Mouse (Mus musculus) embryo, embryonic 11 days (tissue): ENCODE measurements at regions not wholly inside any gene's neighbourhood (a gene's known extent, or its start where the extent isn't known, plus 50 kb on each side); places are given as distances from the start of the nearest gene placed in this dataset.

ENCODE experiments used
- DNase-seq: peaks from one replicate; pipeline ENCODE4 v3.0.0-alpha.2; 2015

DNA sequence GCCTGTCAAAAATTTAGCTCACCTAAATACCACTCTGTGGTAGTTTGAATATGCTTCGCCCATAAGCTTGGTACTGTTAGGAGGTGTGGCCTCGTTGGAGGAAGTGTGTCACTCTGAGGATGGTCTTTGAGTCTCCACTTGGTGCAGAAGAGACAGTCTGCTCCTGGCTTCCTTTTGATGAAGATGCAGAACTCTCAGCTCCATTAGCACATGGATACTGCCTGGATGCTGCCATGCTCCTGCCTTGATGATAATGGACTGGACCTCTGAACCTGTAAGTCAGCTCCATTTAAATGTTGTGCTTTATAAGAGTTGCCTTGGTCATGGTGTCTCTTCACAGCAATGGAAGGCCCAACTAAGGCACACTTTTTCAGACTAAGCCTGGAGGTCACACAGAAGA is 56.9 kb upstream of the Pik3r1 start:
- no peak for DNase-seq

DNA sequence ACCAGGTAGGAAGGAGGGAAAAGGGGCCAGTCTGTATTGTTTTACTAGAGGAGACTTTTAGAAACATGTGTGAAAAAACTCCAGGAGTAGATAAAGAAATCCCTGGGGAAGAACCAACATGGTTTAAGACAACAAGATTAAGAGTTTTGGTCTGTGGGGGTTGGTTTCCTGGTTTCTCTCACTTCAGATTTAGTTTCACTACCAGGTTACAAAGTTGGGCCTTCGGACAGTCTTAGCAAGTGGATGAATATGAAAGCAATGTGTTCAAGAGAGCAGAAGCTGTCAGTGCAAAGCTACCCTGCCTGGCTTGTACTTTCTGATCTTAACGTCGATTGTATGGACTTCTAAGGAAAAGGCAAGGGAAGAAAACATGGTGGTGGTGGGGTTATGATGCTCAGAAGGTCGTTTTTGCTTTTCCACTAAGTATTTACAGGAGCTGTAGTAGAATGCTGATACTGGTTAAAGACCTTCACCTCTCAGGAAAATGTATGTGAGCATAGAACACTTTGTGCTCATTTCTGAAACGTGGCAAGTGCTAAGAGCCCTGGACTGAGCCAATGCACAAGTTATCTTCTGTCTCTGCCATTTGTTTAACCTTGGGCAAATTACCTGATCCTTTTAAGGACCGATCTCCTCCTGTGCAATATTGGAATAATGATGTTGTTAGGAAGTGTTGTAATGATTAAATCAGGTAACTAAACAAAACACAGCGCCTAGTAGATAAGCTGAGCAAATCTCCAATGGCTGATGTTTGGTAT is 64.0 kb upstream of the Pik3r1 start:
- DNase-seq: no peak

DNA sequence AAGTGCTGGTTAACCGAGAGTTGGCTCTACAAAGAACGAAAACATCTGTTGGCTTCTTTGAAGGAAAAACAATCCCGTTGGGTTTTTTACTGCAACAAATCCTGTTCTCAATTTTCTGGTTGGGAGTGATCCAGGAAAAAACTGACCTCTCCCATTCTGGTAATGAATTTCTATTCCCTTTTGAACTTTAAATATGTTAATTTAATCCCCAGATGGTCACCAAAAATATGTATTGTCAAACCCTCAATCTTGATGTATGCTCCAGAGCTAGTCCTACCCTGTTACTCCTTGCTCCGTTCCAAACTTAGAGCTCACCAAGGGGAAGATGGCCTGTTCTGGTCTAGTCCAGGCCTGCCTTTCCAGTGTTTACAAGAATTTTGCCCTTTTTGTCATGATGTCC is 66.5 kb upstream of the Pik3r1 start:
- DNase-seq: no peak

DNA sequence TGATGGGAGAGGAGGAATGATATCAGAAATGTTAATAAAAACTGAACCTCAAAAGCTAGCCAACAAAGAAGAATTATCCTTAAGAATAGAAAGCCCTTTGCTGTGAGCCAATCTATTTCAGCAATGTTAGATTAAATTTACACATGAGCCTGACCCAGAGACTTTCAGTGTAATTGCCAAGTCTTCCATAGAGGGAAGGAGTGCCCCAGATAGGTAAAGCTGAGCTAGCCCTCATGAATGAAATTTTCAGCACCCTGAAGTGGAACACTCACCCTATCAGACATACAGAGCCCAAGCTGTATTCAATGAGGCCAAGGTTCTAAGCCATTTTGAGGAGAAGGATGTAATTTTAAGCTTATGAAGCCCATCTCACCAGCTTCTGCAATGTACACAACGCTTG is 69.0 kb upstream of the Pik3r1 start:
- DNase-seq: no peak

DNA sequence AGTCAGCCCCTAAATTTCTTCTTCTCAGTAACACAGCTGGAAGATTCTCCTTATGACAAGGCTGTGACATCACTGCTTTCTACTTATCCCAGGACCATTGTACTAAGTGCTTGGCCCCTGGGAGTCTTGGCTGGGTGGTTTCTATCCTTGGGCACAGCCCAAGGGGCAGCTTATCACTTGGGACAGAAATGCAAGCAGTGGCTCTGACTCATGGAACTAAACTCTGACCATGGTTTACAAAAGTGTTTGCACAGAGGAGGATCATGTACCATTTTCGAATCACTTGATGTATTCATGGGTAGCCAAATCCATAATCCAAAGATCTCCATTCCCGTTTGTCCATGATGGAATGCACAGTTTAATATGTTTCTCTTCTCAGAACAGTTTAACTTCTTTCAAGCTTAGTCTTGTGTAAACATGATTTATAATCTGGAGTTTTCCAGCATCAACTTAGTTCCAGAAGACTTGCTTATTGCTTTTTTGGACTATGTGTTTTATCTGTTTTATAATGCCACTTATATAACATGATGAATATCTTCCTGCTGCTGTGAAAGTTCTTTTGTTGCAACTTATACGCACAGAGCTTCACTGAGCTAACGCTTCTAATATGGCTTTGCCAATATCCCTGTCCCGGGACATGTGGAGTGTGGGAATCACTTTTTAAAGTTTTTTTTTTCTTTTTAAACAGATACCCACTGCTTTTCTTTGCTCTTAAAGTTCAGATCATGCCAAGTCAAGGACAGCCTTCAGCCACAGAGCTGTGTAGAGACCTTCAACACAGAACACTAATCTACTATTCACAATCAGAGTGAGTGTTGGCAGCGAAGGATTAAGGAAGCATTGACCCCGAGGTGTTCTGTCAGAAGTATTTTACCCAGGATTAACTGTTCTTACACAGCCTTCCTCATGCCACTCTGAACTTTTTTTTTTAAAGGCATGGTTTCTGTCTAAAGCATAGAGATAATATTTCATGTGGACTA is 76.7 kb upstream of the Pik3r1 start:
- no peak for DNase-seq

DNA sequence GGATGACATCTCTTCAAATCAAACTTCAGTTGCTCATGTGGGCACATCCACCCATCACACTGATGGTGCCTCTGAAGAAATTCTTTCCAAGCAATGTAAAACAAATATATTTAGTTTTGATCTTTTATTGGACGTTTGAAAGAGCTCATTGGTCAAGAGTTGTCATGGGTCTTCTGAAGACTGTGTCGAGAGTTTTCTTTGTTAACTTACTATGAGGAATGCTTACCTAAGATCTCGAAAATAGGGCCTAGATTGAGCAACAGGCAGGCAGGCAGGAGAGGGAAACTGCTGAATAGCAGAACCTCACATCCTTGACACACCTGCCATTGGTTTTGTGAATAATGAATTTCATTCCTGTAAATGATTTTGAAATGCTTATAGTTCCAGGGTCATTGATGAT is 78.0 kb upstream of the Pik3r1 start:
- no peak for DNase-seq

DNA sequence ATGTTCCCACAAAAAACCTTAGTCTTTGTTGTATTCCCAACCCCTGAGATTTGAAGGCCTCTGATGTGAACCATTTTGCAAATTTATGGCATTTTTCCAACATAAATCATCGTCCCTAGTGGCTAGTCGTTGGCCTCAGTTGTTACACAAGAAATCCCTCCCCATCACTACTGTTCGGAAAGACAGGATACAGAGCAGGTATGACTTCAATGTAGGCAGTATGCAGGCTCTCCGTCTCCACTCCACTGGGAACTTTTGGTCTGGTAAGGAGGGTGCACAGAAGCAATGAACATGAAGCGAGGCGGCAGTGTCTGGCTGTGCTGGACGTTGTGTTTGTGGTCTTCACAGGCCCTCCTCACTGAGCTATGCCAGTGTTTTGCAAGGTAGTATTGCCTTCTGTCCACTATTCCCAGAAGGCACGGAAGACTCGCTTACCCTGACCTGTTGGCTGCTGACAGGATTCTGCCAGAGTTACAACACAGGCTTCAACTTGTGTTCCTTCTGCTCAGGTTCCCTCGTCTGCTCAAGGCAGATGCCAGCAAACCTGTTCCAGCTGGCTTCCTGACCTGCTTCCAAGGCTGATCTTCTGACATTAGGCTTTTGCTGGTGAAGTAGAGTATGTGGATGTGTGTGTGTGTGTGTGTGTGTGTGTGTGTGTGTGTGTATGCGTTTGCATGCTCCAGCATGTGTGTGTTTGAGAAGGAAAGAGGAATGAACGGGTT is 80.0 kb upstream of the Pik3r1 start:
- DNase-seq: no peak

DNA sequence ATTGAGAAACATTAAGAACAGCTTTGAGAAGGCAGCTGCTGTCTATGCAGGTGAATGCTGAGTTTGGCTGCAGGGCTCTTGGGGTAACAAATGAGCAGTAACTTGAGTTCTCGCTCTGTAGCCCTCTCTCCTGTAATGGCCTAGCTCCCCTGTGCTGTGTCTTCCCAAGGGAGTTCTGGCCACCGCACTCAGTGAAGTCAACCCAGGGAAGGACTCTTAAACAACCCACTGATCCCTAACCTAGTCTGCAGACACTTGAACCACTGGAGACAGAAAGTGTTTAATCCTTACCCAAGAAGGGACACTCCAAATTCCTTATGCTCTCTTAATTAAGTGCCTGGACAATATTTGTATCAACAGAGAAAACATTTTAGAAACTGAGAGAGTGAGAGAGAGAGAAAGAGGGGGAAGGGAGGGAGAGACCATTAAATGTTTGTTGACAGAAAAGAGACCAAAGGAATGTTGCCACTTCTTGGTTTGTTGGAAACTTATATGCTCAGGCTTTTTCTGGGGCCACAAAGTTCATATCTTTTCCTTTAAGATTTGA is 80.7 kb upstream of the Pik3r1 start:
- no peak for DNase-seq

DNA sequence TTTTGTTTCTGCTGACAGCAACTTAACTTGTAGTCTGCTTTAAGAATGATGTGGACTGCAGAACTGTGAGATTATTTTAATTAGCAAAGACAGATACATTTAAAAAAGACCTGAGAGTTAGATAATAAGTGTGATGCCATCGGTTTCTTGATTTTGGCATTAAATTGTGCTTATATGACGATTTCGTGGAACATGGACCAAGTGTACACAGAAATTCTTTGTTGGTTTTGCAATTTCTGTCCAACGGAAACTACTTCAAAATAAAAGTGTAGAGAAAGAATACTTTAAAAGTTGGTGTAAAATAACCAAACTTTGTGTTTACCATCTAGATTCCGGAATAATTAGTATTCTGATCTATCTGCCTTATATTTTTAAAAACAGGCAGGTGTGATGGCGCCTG is 81.4 kb upstream of the Pik3r1 start:
- no peak for DNase-seq

DNA sequence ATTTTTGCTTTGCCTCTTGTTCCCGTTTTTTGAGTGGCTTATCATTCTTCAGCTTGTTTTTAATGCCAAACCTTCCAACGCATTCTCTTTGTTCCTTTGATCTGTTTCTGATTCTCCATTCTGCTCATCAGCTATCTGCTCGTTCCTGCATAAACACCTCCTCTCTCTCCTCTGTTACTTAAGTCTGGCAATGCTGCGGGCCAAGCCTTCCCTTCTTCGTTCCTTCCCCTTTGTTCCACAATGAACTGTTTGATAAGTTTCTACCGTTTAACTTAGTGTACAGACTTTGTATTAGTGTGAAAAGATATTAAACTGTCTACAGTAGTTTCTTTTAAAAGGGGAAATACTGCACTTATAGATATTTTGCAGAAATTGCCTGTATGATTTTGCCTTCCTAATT is 83.3 kb upstream of the Pik3r1 start:
- DNase-seq: no peak

DNA sequence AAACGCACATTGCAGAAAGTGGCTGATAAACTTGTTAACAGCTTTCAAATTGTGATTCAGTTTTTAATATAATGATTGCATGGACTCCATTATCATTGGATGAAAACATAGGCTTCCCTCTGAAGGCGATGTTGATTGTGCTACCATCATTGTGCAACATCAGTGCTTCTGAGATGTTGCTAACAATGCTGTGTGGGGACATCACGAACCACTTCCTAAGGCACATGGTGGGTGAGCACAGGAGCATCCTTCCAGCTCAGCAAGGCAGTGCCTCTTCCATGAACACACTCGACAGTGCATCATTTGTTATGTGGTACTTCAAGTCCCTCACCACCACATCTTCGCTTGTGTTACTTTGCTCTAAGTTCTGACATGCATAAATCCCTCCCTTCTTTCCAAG is 84.9 kb upstream of the Pik3r1 start:
- DNase-seq: no peak

DNA sequence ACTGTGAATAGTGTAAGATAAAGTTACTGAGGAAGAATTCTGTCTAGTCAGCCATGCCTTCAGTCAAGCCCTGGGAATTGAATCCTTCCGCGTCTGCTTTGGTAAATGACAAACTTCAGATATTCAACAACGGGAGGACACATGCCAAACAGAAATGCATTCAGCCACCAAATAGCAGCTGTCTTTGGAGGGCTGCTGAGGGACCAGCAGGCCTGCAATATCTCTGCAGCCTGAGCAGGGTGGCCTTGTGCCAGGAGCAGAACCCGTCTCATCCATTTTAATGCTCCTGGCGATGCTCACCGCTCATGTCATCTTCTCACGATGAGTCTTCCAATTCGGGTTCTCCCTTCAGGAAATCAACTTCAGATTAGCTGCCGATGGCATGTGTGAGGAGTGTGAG is 87.1 kb upstream of the Pik3r1 start:
- DNase-seq: no peak

DNA sequence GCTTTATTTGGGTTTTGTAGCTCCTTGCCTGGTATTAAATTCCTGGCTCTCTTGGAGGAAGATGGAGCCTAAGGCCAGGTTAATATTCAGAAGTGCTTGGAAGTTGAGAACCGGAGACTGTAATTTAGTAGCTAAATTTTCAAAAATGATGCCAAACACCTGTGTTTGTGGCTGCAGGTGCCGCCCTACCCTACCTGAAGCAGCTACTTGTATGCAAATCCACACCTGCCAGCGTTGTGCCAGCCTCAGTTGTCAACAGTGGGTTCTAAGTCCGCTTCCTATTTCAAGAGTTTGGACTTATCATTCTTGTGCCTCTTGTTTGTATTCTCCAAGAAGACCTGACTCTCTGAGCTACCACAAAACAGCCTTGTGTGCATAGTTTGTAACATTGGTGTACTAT is 92.7 kb upstream of the Pik3r1 start:
- no peak for DNase-seq

DNA sequence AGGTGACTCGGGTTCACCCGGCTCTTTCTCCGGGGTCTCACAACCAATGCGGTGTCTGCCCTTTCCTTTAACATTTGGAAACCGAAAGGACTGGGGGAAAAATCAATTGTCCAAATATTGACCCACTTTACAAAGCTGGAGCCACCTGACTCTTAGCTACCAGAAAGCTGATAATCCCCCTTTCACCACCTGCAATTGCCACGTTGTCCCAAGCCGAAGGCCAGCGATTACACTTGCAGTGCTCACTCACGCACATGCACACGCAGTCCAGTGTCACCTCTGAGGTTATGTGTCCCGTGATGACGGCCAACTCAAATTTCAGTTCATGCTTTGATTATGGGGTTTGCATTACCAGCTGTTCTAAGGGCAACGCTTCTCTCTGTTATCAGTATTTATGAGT is 94.0 kb upstream of the Pik3r1 start:
- DNase-seq: no peak

DNA sequence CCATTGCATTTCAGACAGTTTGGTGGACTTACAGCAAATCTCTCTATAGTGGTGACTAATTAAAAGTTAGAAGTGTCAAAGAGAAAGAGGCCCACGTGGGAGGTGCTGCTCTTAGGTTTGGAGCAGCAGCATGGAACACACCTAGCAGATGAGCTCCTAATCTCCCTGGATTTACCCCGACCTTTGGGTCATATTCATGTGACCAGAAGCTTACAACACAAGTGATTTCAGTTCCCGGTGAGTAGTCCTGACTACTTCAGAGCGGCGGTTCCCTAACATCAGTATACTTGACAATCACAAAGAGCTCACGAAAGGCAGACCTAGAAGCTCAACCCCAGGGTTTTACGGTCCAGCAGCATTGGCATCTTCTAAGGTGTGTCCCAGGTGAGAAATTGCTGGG is 95.0 kb upstream of the Pik3r1 start:
- no peak for DNase-seq

DNA sequence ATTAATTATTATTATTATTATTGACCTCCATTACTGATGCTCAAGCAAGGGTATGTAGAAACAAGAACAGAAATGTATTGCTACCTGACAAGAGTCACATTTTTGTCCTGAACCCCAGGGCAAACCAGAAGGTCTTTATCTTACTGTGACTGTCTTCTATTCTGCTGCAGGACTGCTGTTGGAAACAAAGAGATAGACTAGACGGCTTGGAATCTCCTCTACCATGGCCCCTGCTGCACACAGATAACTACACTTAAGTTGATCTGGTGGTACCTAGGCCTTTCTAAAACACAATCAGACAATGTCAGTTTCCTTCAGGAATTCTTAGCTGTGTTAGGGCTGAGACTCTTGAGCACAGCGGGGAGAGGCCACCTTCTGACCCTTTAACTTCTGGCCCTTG is 95.6 kb upstream of the Pik3r1 start:
- DNase-seq: no peak

DNA sequence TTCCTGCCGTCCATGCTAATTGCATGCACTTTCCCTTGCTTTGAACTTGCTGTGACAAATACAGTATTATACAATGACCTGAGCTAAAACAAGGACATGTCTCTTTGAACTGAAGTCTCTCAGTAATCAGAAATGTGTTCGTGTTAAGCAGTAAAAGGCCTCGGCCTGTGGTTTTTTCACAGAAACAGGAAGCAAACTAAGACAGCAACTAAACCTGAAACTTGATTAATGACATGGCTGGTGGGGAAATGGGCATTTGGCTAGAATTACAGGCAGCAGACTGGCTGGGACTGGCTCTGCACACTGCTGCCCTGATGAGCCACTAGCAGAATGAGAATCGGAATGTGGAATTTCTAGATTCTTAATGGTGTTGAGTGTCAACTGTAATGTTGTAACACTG is 98.8 kb upstream of the Pik3r1 start:
- peak; percentile 54 for DNase-seq

DNA sequence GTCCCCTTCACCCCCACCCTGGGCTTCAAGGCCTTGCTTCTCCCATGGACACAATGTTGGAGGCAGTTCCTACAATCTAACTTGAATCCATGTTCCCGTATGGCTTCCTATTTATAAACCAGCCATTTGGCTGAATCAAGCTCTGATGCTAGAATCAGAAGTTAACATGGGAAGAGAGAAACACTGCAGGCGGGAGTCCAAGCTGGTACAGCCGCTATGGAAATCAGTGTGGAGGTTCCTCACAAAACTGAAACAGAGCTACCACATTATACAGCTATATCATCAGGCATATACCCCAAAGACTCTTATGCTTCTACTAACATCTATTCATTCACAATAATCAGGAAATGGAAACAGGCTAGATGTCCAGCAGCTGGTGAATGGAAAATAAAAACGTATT is 106.7 kb upstream of the Pik3r1 start:
- DNase-seq: no peak

DNA sequence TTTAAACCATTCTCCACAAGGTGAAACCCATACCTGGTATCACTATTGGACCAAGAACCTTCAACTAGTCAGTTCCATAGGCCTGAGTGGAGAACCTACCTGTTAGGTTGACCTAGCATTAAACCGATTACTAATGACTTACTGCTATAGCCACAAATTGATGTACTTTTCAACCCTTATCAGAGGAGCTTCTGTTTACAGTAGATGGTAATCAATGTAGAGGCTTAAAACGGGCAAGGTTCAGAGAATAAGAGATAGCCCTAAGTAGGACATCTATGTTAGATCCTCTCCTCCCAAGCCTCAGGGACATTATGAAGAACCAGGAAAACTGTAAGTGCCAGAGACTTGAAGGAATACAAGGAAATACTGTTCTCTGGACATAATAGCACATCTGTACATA is 108.1 kb upstream of the Pik3r1 start:
- DNase-seq: no peak

DNA sequence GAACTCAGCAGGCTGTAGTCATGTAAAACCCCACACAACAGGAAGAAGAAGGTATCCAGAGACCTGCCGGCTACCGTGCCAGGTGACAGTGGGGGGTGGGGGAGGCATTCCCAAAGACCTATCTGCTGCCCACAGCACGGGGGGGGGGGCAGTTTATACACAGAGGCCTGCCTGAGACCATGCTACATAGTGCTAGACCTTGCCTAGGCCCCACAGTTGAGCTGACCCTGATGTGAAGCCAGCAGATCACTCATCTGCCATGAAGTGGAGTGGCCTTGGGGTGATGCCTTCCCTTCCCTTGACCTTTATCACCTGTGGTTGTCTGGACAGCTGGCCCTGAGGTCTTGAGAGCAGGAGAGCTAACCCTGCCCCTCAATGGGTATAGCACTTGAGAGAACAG is 108.6 kb upstream of the Pik3r1 start:
- no peak for DNase-seq

DNA sequence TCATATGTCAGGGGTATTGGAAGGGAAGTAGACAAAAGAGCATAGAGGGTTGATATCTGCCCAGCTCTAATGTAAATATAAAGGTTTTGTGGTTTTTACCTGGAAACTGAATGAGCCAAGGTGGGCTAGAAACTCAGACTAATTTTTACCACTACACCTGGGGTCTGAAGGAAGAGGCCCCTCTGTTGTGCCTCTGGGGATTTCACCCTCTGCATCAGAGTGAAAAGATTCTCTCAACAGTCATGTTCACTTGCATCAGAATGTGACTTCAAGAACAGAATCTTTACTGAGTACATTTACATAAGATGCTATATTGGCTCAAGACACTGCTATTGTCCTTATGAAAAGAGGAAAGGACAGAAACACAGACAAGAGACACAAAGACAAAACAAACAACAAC is 110.2 kb upstream of the Pik3r1 start:
- DNase-seq: no peak

DNA sequence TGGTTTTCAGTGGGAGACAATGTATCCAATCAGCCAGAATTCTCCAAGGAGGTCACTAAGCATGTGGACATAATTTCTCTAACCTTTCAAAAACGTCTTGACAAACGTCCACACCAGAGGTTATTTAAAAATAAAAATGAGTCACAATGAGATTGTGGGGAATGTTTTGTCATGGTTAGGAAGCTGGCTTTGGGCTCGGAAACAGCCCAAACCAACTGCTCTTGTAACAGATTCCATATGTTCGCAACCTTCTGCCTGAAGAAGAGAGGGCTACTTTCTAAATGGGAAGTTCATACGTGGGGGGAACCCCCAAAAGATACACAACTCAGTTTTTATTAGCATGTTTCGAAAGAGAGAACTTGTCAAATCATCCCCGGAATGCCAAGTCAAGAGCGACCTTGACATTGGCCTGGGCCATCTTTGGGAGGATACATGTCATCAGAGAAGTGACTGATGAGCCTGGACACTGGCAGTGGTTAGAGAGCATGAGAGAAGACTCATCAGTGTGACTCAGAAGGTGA is 111.6 kb upstream of the Pik3r1 start:
- no peak for DNase-seq

DNA sequence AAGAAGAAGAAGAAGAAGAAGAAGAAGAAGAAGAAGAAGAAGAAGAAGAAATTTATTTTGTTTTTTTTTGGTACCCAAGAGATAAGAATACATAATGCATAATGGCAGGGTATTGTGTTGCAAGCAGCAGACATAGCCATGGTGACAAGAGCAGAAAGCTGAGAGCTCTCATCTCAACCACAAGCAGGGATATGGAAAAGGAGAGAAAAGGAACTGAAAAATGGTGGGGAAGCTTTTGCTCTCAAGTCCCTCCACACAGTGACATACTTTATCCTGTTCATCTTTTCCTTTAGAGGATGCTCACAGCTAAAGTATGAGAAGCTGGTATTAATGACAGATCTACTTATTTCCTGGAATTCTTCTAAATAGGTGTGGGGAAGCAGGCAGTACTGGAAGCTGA is 115.2 kb upstream of the Pik3r1 start:
- DNase-seq: no peak
